Mouse (Mus musculus) bone marrow macrophage, adult 2 months (primary cell): ENCODE results near the gene Triap1.

Experiments
- CTCF ChIP-seq: IDR thresholded peaks from 2 replicates; pipeline ENCODE4 v1.5.1; 2012; ENCODE audit warnings: low read depth, mild to moderate bottlenecking, low read length, moderate library complexity
- POLR2A ChIP-seq: IDR thresholded peaks from 2 replicates; pipeline ENCODE4 v1.6.1; 2012; ENCODE audit warnings: mild to moderate bottlenecking, low read depth, low read length, borderline replicate concordance

GRCm38 (mm10) chr5:115340577-115341313 lies at the start of gene Triap1, which contains the start of gene Gatc:
- TF ChIP-seq CTCF (no peak), POLR2A (no peak)
